Mouse (Mus musculus): ENCODE measurements around the gene Gabbr2.

GRCm38 (mm10) chr4:47020563-47020962 is 28.9 kb upstream of the Gabbr2 start:
- TF ChIP-seq CTCF (IDR thresholded peaks at IDR 0.05; ENCODE audit: borderline replicate concordance, extremely low read depth, insufficient read depth, insufficient read length) (peak; percentile 75; the same call in 1 of the 2 replicates), POLR2A (IDR thresholded peaks at IDR 0.05; ENCODE audit: borderline replicate concordance, extremely low read depth, insufficient read depth, insufficient read length, poor library complexity, severe bottlenecking) (no peak)
